Mouse (Mus musculus) cerebellum, postnatal 10 days (tissue): Measurements from ENCODE around the gene Nxf7.
A peak's percentile ranks its signal among the peaks of the same experiment; 100 is the strongest.
"Not testable (repeated sequence)": the region's sequence is repeated elsewhere in the genome, so short reads cannot be mapped to it uniquely, and the experiment has no call there.

ENCODE experiments used
- DNase-seq, 2 experiments: peaks; one replicate each; pipeline ENCODE4 v3.0.0; 2021; ENCODE audit warnings: mixed read lengths in 2 of 2

Gene Nxf7

GRCm38 (mm10) chrX:135598677-135599076, at the start of gene Nxf7:
Gene Nxf7, minus strand, starts transcription at chrX:135598777.
- no peak for DNase-seq

GRCm38 (mm10) chrX:135627605-135628004, 29.0 kb upstream of the Nxf7 start, which contains the start of gene Prame:
Gene Prame, minus strand, starts transcription at chrX:135627705.
- DNase-seq = no peak

DNA sequence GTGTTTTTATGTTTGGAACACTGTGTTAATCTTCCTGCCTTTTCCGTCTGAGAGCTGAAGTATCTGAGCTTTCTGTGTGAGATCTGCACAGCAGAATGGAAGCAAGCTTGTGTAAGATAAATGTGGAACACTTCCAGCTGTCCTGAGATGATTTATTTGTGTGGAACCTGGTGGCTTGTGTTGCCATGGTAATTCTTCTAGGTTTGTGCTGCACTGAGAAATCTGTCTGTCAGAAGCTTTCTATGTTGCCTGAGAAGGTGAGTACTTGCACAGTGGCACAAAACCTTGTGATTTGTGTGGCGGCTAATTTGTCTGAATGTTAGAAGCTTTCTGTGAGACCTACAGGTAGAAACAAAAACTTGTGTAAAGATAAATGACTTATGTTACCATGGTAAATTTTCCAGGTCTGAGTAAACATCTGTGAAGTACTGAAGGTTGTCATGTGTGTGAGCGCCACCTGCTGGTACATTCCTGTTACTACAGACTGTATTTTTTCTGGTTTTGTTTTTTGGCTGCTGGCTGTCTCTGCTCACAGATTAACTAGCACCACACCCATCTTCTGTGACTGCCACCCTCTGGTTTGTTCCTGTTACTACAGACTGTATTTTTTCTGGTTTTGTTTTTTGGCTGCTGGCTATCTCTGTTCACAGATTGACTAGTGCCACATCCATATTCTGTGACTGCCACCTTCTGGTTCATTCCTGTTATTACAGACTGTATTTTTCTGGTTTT, 2.9 kb upstream of the Nxf7 start:
- DNase-seq = peak; percentile 13 to 36

DNA sequence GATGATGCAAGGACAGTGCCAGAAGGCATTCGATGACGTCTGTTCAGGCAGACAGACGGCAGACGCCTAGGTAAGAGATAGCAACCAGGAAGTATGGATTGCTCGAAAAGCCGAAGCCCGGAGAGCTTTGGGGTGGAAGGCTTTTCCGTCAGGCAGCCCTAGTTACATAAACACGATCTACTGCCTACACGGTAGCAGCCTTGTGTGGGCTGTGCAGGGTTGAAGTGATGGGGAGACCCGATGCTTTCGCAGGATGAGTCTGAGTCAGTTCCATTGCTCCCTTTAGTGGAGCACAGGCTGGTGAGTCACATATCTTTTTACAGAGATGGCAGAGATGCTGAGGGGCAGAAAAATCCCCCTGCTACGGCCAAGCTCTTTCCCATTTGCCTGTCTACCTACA, 481 bp downstream of the Nxf7 start:
- DNase-seq = no peak

- no peak for DNase-seq
These were observed 22.2 kb downstream of the Nxf7 start for GRCm38 (mm10) chrX:135576412-135576811.

DNA sequence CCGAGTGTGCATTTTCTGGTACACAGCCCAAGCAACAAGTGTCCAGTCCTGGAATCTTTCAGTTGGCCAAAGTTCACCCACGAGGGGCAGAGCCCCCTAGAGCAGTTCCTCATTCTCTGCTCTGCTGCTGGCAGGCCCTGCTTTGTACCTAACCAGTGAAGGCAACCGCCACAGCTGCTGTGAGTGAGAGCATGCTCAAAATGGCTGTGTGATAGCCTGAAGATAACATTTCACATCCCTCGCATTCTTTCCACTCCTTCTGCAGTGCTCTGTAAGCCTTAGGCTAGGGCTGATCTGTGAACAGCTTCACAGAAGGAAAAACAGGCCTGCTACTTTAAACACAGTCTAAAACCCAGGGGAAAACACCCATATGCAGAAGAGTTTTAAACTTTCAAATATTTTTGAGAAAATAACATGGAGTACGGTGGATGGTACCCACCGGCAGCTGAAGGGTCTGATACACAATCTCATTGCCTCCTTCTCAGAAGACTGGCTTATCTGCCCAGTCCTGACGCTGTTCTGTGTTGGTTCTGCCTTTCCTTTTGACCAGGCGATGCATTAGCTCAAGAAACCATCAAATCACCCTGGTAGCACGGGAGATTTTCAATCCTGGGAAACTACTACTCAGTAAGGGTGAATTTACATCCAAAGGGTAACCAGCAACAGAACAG, 23.5 kb downstream of the Nxf7 start:
- not testable (repeated sequence) for DNase-seq

DNA sequence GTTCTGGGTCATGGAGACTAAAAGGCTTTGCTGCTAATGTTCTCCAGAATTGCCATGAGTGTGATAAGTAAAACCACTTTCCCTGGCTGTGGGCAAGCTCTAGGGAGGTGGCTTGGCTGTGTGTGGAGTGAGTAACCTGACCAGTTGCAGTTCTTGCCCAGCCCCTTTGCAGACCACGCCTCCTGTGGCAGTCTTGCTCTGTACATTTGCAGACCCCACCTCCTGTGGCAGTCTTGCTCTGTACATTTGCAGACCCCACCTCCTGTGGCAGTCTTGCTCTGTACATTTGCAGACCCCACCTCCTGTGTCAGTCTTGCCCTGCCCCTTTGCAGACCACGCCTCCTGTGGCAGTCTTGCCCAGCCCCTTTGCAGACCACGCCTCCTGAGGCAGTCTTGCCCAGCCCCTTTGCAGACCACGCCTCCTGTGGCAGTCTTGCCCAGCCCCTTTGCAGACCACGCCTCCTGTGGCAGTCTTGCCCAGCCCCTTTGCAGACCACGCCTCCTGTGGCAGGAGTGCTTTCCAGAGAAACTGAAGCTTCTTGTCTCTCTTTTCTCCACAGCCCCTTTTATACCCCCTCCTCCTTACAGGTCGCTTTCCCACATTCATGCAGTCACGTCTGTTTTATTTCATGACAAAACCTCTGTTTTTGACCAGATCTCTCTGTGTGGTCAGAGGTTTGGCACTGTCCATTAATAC, 24.2 kb downstream of the Nxf7 start:
- not testable (repeated sequence) for DNase-seq

DNA sequence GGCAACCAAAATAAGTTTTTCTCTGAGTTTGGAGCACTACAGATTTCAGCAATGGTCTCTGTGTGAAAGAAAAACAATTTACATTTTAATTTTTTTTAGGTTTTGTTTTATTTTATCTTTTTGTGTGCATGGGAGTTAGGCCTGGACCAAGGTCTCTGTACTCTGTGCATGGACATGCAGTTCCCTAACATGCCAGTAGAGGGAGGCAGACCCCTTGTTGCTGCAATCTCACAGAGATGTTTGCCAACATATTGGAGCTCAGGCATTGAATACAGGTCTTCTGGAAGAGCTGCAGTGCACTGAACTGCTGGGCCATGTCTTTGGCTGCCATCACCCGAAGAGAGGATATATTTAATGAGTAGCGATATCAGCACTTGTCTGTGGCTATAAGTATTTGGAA, 29.1 kb downstream of the Nxf7 start:
- peak; percentile 61 to 86 for DNase-seq

- DNase-seq = not testable (repeated sequence)
These were observed 33.6 kb downstream of the Nxf7 start for GRCm38 (mm10) chrX:135564934-135565333.

GRCm38 (mm10) chrX:135562841-135563240, 35.7 kb downstream of the Nxf7 start:
- DNase-seq = no peak

GRCm38 (mm10) chrX:135561693-135562092, 36.9 kb downstream of the Nxf7 start:
- DNase-seq = not testable (repeated sequence)

GRCm38 (mm10) chrX:135560933-135561332, 37.6 kb downstream of the Nxf7 start:
- peak; percentile 57 to 60 for DNase-seq

- peak; percentile 49 to 56 for DNase-seq
These were observed 38.9 kb downstream of the Nxf7 start for GRCm38 (mm10) chrX:135559665-135560064.
